Mouse (Mus musculus): ENCODE measurements around the gene Itpkc.

GRCm38 (mm10) chr7:27158171-27158570 is 70.3 kb downstream of the Itpkc start:
- TF ChIP-seq CTCF (IDR thresholded peaks at IDR 0.05; ENCODE audit: low read depth) (no peak), EP300 (IDR thresholded peaks at IDR 0.05; ENCODE audit: low read depth) (no peak)
